Mouse (Mus musculus): ENCODE data around the gene Gm17571.

DNA sequence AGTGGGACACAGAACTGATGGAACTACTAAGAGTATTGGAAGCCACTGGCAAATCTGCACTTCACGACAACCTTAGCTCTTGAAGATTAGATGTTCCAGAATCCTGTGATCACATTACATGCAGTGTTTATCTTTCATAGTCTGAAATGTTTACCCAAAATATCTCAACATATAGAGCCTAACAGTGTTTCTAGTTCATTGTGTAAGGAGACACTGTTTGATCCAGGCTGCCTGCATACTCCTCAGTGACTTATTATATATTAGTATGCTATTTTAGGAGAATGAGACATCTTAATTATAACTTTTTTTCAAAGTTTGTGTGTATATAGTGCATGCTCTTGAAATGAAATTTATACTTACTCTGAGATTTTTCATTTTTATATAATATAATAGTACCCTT, 39.4 kb upstream of the Gm17571 start:
- TF ChIP-seq EP300 (IDR thresholded peaks at IDR 0.05; ENCODE audit: insufficient read depth, low read depth, low read length): no peak
- no peak for TF ChIP-seq CTCF (IDR thresholded peaks at IDR 0.05)
- TF ChIP-seq POLR2A (IDR thresholded peaks at IDR 0.05; ENCODE audit: insufficient read depth, low read depth, low read length): no peak
